Mouse (Mus musculus) v-Abl transformed pro-B cells (cell line): Measurements from ENCODE around the gene Disp1.

Experiments used
- in situ Hi-C, 2 experiments: fragments of 400-800 bp; cut with MboI; formaldehyde crosslinking; loops; one replicate each; pipeline ENCODE4 v1.15.1; 2025; ENCODE audit not compliant: unreplicated experiment in 2 of 2

Gene Disp1

GRCm38 (mm10) chr1:183167776-183168175 is 53.5 kb downstream of the Disp1 start:
- in situ Hi-C loops, result no loop called here

- in situ Hi-C loops, result no loop called here
These were observed 54.6 kb downstream of the Disp1 start for GRCm38 (mm10) chr1:183166700-183167099.

DNA sequence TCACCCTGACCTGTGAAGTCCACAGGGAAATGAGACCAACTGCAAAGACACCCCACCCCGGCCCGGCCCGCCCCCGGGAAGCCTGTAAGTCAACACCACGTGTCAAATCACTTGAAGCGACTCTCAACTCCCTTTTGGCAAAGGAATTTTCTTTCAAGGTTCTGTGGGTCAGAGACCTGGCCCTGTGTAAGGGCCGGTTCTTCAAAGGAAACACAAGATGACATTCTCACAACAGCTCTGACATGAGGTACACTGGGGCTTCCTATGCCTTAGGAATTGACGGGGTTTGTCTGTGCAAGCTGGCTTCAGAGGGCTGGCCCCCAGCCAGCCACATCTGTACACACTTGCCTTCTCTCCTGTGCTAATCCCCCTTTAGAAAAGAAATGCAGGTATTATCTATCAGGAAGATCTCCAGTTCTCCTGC is 56.7 kb downstream of the Disp1 start:
- in situ Hi-C loops, result no loop called here

DNA sequence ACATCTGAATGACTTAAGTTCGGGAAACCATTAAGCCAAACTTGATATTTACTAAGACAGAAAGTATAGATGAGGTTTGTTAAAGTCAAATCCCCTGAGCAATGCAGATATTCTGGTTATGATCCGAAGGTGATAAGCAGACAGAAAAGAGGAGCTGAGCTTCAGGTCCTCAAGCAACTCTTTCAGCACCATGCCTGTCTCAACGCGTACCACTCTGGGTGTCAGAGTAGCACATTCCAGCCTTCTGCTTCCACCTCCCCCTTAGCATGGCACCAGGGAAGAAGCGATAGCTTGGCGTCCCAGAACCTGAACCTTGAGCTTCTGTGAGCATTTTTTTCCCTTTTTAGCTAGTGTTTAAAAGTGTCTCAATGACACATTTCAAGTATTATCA is 57.1 kb downstream of the Disp1 start:
- in situ Hi-C loops, result no loop called here

GRCm38 (mm10) chr1:183163512-183164189 is 57.7 kb downstream of the Disp1 start:
- in situ Hi-C loops, result no loop called here

- in situ Hi-C loops, result no loop called here
These were observed 60.3 kb downstream of the Disp1 start for GRCm38 (mm10) chr1:183161057-183161456.

- in situ Hi-C loops, result no loop called here
These were observed 61.1 kb downstream of the Disp1 start for GRCm38 (mm10) chr1:183160188-183160587.

- in situ Hi-C loops, result no loop called here
These were observed 62.1 kb downstream of the Disp1 start for GRCm38 (mm10) chr1:183159183-183159582.

DNA sequence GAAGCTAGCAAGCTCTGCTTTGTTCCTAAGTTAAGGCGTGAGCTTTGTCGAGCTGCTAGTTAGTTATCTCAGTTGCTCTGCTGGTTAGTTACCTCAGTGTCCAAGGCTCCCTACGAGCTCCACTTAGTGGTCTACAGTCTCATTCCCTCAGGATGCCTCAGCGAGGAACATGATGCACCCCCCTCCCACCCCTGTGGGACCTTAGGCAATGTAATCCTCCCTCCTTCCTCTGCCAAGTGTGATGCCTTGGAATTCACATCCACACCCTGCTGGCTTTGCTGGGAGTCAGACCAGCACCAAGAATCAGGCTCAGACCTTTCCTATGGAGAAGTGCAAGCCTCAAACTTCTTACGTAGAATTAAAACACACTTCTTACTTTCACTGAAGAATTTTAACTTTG is 65.7 kb downstream of the Disp1 start:
- in situ Hi-C loops, result no loop called here

GRCm38 (mm10) chr1:183154296-183155204 is 66.8 kb downstream of the Disp1 start:
- in situ Hi-C loops, result no loop called here

DNA sequence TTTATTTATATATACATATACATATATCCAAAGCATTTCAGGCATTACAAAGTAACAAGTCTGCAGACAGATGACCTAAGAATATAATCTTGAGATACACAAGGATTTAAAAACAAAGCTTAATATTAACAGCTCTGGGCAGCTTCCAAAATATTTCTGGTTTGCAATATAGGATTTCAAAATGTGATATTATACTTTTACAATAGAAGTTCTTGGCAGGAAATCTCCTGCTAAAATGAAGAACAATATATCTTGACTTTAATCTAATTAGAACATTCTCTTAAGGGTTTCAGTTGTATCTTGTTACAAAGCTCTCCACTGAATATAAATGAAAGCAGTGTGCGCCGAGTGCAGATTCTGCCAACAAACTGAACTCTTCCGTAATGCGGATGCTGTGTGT is 68.0 kb downstream of the Disp1 start:
- in situ Hi-C loops, result no loop called here

GRCm38 (mm10) chr1:183151510-183152319 is 69.6 kb downstream of the Disp1 start:
- in situ Hi-C loops, result no loop called here

DNA sequence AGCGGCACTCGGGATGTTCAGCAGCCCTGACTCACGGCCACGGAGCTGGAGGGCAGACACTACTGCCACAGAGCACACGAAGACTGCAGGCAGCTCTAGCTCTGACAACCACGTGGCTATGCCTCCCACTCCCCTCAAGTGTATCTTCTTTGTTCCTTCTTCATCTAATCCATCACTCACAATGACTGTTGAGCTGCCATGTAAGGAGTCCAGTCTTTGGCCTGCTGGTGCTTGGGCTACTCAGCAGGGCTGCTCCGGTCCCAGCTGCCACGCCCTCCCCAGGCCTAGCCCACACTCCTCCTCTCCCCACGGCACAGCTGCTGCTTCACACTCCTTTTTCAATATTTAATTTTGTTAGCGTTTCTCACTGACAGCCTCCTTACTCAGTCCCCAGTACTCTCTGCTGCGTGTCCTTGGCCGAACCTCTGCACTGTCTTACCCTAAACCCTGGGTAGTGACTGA is 70.9 kb downstream of the Disp1 start:
- in situ Hi-C loops, result no loop called here

GRCm38 (mm10) chr1:183149571-183150105 is 71.7 kb downstream of the Disp1 start:
- in situ Hi-C loops, result no loop called here

GRCm38 (mm10) chr1:183147438-183147841 is 73.9 kb downstream of the Disp1 start:
- in situ Hi-C loops, result no loop called here

GRCm38 (mm10) chr1:183146795-183147194 is 74.5 kb downstream of the Disp1 start:
- in situ Hi-C loops, result no loop called here

GRCm38 (mm10) chr1:183146102-183146735 is 75.1 kb downstream of the Disp1 start:
- in situ Hi-C loops, result no loop called here

GRCm38 (mm10) chr1:183144602-183145205 is 76.6 kb downstream of the Disp1 start:
- in situ Hi-C loops, result no loop called here

DNA sequence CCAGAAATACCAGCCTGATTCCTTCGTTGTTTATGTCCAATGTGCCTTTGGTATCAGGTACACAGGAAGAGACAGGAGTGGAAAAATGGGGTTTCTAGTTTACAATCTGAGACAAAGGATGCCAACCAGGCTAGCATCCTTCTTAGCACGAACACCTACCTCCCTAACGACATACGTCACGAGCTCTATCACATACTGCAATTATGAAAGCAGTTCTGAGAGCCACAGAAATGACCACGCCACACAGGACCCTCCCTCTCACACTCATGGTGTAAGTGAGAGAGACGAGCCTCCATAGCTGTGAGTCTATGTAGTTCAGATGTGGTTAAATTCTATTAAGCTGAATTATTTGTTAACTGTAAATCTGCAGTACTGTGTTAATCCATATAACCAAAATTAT is 78.1 kb downstream of the Disp1 start:
- in situ Hi-C loops, result no loop called here

DNA sequence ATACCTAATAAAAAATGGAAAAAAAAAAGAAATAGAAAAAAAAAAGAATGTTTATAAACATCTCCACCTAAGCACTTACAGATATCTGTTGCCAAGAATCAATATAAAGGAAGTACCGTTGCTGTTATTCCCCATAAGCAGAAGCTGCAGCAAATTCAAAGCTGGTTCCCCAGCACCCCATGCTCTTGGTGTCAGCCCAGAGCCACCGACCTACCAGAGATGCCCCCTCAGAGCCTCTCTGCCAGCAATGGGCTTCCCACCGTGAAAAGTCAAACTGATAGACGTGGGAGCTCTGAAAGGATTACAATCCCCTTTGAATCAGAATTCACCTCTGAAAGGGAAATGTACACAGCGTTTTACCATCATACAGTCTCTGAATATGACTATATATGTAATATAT is 78.8 kb downstream of the Disp1 start:
- in situ Hi-C loops, result no loop called here
